Mouse (Mus musculus): ENCODE measurements around the gene Abhd16a.

The Abhd16a gene

GRCm38 (mm10) chr17:35088825-35089644 is at the start of gene Abhd16a:
TSS of gene Abhd16a (plus strand) at chr17:35089263.
- peak; percentile 91 for DNase-seq (ENCODE audit: low spot score)

DNA sequence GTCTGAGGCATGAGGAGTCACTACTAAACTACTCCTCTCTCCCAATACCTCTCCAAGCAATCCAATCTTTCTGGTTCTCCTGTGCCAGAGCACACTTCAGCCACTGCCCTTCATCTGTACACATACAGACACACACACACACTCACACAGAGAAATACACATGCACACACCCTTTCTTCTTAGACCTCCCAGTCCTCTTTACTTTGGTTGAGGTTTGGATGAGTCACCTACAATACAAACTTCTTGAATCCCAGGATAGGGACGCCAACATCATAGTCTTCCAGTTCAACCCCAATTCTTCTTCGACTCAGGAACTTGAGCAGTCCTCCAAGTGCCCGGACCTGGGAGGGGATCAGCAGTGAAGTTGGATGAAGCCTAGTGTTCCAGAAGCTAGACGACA is 45.3 kb upstream of the Abhd16a start:
- no peak for DNase-seq (ENCODE audit: low spot score)

GRCm38 (mm10) chr17:35044904-35045806 is 43.9 kb upstream of the Abhd16a start:
- DNase-seq (ENCODE audit: low spot score), result no peak

DNA sequence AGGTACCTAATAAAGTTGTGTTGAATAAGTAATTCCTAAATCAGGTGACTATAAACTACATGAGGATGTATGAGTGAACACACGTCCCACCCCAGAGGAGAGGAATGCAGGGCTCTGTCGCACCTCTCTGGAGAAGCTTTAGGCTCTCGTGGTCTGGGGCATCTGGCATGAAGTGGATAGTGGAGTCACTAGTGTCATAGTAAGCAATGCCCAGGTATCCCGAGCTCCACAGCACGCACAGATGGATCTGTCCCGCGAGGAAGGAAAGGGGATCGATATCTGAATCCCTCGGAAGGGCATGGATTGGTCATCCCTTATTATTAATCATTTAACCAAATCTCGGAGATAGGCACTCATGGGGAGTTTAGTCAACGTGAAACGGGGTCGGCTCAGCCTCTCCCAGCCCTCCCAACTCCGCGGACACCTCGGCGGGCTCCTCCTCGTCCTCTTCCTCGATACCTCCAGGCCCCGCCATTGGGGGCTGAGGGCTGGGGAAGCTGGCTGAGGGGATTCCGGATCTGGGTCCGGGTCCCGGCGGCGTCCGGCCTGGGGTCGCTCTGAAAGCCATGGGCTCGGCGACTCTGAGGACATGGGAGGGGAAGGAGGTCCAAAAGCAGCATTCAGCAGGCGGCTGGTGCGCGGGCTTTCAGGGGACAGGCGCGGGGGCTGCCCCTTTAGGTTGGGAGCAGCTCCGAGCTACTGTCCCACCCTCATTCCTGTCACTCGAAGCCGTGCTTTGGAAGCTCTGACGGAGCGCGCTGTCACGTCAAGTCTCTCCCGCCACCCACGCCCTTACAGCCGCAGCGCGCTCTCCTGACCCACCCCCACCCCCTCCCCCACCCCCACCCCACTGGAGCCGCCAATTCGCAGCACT is 43.0 kb upstream of the Abhd16a start:
- peak; percentile 36 for DNase-seq (ENCODE audit: low spot score)

GRCm38 (mm10) chr17:35046681-35047455 is 42.2 kb upstream of the Abhd16a start, which contains the start of gene Msh5:
TSS of gene Msh5 (minus strand) at chr17:35046745.
- DNase-seq (ENCODE audit: low spot score), result peak; percentile 95

DNA sequence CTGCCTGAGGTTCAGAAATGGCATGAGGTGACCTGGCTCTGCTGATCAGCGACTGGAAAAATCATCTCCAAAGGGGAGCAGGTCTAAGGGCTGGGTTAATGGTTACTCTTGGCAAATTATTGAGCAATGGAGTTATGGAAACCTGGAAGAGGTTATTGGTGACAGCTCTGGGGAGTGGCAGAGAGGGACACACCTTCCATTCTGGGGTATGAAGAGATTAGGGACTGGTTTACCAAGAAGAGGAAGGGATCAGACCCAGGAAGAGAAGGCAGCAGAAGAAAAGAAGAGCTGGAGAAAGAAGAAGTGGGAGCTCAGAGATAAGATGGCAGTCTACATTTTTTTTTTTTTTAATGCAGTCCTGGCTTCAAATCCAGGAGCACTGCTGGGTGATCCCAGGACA is 41.4 kb upstream of the Abhd16a start:
- DNase-seq (ENCODE audit: low spot score), result no peak

GRCm38 (mm10) chr17:35048149-35048931 is 40.7 kb upstream of the Abhd16a start:
- DNase-seq (ENCODE audit: low spot score), result no peak

DNA sequence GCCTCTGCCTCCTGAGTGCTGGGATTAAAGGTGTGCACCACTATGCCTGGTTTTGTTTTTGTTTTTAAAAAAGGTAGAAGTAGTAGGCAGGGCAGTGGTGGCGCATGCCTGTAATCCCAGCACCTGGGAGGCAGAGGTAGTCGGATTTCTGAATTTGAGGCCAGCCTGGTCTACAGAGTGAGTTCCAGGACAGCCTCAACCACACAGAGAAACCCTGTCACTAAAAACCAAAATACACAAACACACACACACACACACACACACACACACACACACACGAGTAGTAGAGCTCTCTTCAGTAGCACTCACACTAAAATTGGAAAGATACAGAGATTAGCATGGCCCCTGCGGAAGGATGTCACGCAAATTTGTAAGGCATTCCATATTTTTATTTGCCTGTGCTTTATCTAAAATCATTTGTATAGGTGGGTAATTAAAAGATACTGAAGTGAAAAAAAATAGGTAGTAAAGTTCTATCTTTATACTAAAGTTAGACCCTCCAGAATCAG is 40.1 kb upstream of the Abhd16a start:
- no peak for DNase-seq (ENCODE audit: low spot score)

- DNase-seq (ENCODE audit: low spot score), result peak; percentile 45
Observed at GRCm38 (mm10) chr17:35049561-35050016, 39.5 kb upstream of the Abhd16a start, which contains the start of gene Clic1. TSS of gene Clic1 (plus strand) at chr17:35049966.

- DNase-seq (ENCODE audit: low spot score), result peak; percentile 78
Observed at GRCm38 (mm10) chr17:35050126-35050750, 38.8 kb upstream of the Abhd16a start.

- DNase-seq (ENCODE audit: low spot score), result peak; percentile 57
Observed at GRCm38 (mm10) chr17:35051156-35052086, 37.6 kb upstream of the Abhd16a start.

GRCm38 (mm10) chr17:35052271-35052798 is 36.7 kb upstream of the Abhd16a start:
- DNase-seq (ENCODE audit: low spot score), result no peak

- DNase-seq (ENCODE audit: low spot score), result no peak
Observed at GRCm38 (mm10) chr17:35055691-35056495, 33.2 kb upstream of the Abhd16a start.

DNA sequence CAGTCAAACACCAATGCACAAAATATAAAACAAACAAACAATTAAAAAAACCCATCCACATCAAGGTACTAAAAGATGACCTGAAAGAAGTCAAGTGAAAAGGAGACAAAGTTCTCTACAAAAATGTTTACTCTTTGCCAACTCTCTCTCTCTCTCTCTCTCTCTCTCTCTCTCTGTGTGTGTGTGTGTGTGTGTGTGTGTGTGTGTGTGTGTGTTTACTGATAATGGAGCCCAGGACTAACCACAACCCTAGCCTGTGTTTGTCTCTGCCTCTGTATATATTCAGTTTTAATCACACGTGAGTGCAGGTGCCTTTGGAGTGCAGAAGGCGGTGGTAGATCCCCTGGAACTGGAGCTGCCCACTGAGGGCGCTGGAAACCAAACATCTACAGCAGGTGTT is 32.0 kb upstream of the Abhd16a start:
- no peak for DNase-seq (ENCODE audit: low spot score)

GRCm38 (mm10) chr17:35058316-35058715 is 30.7 kb upstream of the Abhd16a start:
- DNase-seq (ENCODE audit: low spot score), result no peak

DNA sequence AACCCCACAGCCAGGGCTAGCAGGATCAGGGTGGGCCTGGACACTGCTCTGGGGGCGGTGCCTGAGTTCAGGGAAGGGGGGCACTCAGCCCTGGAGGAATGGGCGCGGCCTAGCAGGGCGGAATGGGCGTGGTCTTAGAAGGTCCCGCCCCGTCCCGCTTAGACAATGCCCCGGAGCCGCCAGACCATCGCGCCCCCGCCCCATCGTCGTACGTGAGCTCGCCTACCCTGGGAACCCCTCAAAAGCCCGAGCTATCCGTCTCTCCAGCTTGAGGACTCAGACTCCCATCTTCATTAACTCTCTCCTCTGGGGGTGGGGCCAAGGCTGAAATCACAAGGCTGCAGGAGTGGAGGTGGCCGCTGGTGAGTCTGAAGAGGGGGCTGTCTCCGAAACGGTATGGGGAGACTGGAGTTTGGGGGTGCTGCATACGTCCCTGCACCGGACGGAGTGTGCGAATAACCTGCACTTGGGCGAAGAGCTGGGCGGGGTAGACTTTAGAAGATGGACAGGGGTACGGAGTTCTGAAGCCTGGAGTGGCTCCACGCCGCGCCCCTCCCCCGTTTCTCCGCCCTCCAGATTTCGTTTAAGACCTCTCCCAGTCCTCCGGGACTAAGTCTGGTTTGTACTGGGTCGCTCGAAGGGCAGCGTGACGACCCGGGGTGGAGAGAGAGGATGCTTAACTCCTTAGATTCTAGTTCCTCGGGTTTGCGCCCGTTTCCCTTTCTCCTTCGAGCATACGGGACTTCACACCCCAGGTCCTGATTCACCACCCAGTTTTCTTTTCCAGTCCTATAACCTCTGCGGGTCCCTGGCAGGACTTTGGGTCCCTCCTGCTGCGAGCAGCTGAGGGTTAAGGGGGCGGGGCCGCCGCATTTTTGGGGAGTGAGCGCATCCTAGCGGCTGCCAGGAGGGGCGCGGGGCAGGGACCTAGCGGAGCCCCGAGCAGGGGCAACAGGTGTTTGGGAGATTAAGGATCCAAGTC is 29.9 kb upstream of the Abhd16a start, which contains the start of gene Ddah2:
Gene Ddah2, plus strand, starts transcription at position 125 of the 982 bp plus-strand sequence.
- DNase-seq (ENCODE audit: low spot score), result peak; percentile 88
